Mouse (Mus musculus) urinary bladder, postnatal 25 days (tissue): ENCODE measurements around the gene S100a13.

Experiments
- DNase-seq: peaks from one replicate; pipeline ENCODE4 v3.0.0; 2022; ENCODE audit warnings: low spot score

The S100a13 gene

GRCm38 (mm10) chr3:90508287-90508949 is 5.8 kb upstream of the S100a13 start:
- no peak for DNase-seq

GRCm38 (mm10) chr3:90508950-90509746 is 5.1 kb upstream of the S100a13 start, which contains the start of gene Chtop:
Gene Chtop (minus strand): TSS chr3:90509498.
- DNase-seq: peak; percentile 100

- no peak for DNase-seq
Measured at GRCm38 (mm10) chr3:90509747-90510123, 4.5 kb upstream of the S100a13 start.

- DNase-seq: no peak
Measured at GRCm38 (mm10) chr3:90512276-90512675, 2.0 kb upstream of the S100a13 start.

GRCm38 (mm10) chr3:90512948-90513642 is 1.1 kb upstream of the S100a13 start:
- DNase-seq: no peak

GRCm38 (mm10) chr3:90514691-90515090 is 456 bp downstream of the S100a13 start:
- DNase-seq: peak; percentile 57

GRCm38 (mm10) chr3:90515242-90515641 is 1.0 kb downstream of the S100a13 start:
- DNase-seq: no peak

- DNase-seq: no peak
Measured at GRCm38 (mm10) chr3:90515789-90516188, 1.6 kb downstream of the S100a13 start.

- DNase-seq: no peak
Measured at GRCm38 (mm10) chr3:90517711-90518110, 3.5 kb downstream of the S100a13 start.

GRCm38 (mm10) chr3:90525421-90525820 is 11.2 kb downstream of the S100a13 start:
- DNase-seq: no peak

- DNase-seq: no peak
Measured at GRCm38 (mm10) chr3:90526076-90526475, 11.8 kb downstream of the S100a13 start.

- DNase-seq: peak; percentile 68
Measured at GRCm38 (mm10) chr3:90526580-90526979, 12.3 kb downstream of the S100a13 start, which contains the start of gene S100a14. Gene S100a14 (plus strand): TSS chr3:90526856.

- DNase-seq: no peak
Measured at GRCm38 (mm10) chr3:90527291-90527873, 13.1 kb downstream of the S100a13 start.

GRCm38 (mm10) chr3:90531713-90532112 is 17.5 kb downstream of the S100a13 start:
- DNase-seq: no peak

- no peak for DNase-seq
Measured at GRCm38 (mm10) chr3:90535446-90535845, 21.2 kb downstream of the S100a13 start.

- peak; percentile 67 for DNase-seq
Measured at GRCm38 (mm10) chr3:90537141-90537904, 23.1 kb downstream of the S100a13 start, which contains the start of gene S100a16. Gene S100a16 (plus strand): TSS chr3:90537254.

GRCm38 (mm10) chr3:90537905-90538296 is 23.7 kb downstream of the S100a13 start:
- DNase-seq: no peak

GRCm38 (mm10) chr3:90540904-90541303 is 26.7 kb downstream of the S100a13 start:
- DNase-seq: no peak

GRCm38 (mm10) chr3:90549676-90550420 is 35.6 kb downstream of the S100a13 start:
- DNase-seq: no peak

- no peak for DNase-seq
Measured at GRCm38 (mm10) chr3:90550421-90550790, 36.2 kb downstream of the S100a13 start.

GRCm38 (mm10) chr3:90552231-90552630 is 38.0 kb downstream of the S100a13 start:
- DNase-seq: no peak
